Mouse (Mus musculus): ENCODE measurements around the gene Arglu1. TPM values are rescaled to one million over a fixed set of nuclear protein-coding genes. Genes with fewer than 3 reads are reported as not detected.
A peak's percentile ranks its signal among the peaks of the same experiment; 100 is the strongest.

Arglu1 gene
- polyA plus RNA-seq, 1 experiment = 10.5 TPM

GRCm38 (mm10) chr8:8660307-8661098 lies 29.8 kb downstream of the Arglu1 start:
- TF ChIP-seq TAL1 (IDR thresholded peaks at IDR 0.05; ENCODE audit: low read length) (no peak), GATA1 (IDR thresholded peaks at IDR 0.05; ENCODE audit: low read length) (no peak)
- H3K4me3 ChIP-seq (replicated peaks) = peak overlapping the region; percentile 66
- peaks cover 4% of the 10 kb centered on the region; the same call in 1 of the 2 replicates for H3K9me3 ChIP-seq (ENCODE audit: control insufficient read depth, low read length)
- H3K4me1 ChIP-seq (ENCODE audit: control insufficient read depth) = peaks cover 18% of the 10 kb centered on the region
- H3K36me3 ChIP-seq (ENCODE audit: control insufficient read depth) = peaks cover 21% of the 10 kb centered on the region
- peaks cover 54% of the 10 kb centered on the region for H3K27me3 ChIP-seq (ENCODE audit: control insufficient read depth)

- H3K4me3 ChIP-seq (replicated peaks) = peak overlapping the region; percentile 66
- TF ChIP-seq TAL1 (IDR thresholded peaks at IDR 0.05; ENCODE audit: low read length) (no peak), GATA1 (IDR thresholded peaks at IDR 0.05; ENCODE audit: low read length) (no peak)
- H3K4me1 ChIP-seq (ENCODE audit: control insufficient read depth) = peaks cover 18% of the 10 kb centered on the region
- peaks cover 54% of the 10 kb centered on the region for H3K27me3 ChIP-seq (ENCODE audit: control insufficient read depth)
- peaks cover 15% of the 10 kb centered on the region for H3K36me3 ChIP-seq (ENCODE audit: control insufficient read depth)
- peaks cover 4% of the 10 kb centered on the region; the same call in 1 of the 2 replicates for H3K9me3 ChIP-seq (ENCODE audit: control insufficient read depth, low read length)
These were observed 30.6 kb downstream of the Arglu1 start for GRCm38 (mm10) chr8:8659503-8660306.

GRCm38 (mm10) chr8:8658426-8659224 lies 31.7 kb downstream of the Arglu1 start:
- no peak overlapping the region for H3K4me3 ChIP-seq (replicated peaks)
- H3K4me1 ChIP-seq (ENCODE audit: control insufficient read depth) = peaks cover 18% of the 10 kb centered on the region
- peaks cover 4% of the 10 kb centered on the region; the same call in 1 of the 2 replicates for H3K9me3 ChIP-seq (ENCODE audit: control insufficient read depth, low read length)
- H3K27me3 ChIP-seq (ENCODE audit: control insufficient read depth) = peaks cover 57% of the 10 kb centered on the region
- no peak for TF ChIP-seq TAL1 (IDR thresholded peaks at IDR 0.05; ENCODE audit: low read length)
- TF ChIP-seq GATA1 (IDR thresholded peaks at IDR 0.05; ENCODE audit: low read length) = no peak
- H3K36me3 ChIP-seq (ENCODE audit: control insufficient read depth) = peaks cover 6% of the 10 kb centered on the region

GRCm38 (mm10) chr8:8657692-8658355 lies 32.5 kb downstream of the Arglu1 start:
- H3K4me3 ChIP-seq (replicated peaks) = no peak overlapping the region
- peaks cover 4% of the 10 kb centered on the region; the same call in 1 of the 2 replicates for H3K9me3 ChIP-seq (ENCODE audit: control insufficient read depth, low read length)
- TF ChIP-seq GATA1 (IDR thresholded peaks at IDR 0.05; ENCODE audit: low read length) (no peak), TAL1 (IDR thresholded peaks at IDR 0.05; ENCODE audit: low read length) (no peak)
- H3K27me3 ChIP-seq (ENCODE audit: control insufficient read depth) = peaks cover 57% of the 10 kb centered on the region
- no peaks in the 10 kb centered on the region for H3K36me3 ChIP-seq (ENCODE audit: control insufficient read depth)
- peaks cover 18% of the 10 kb centered on the region for H3K4me1 ChIP-seq (ENCODE audit: control insufficient read depth)

- Histone ChIP-seq H3K4me1 (ENCODE audit: control insufficient read depth) (peaks cover 16% of the 10 kb centered on the region), H3K27me3 (ENCODE audit: control insufficient read depth) (peaks cover 56% of the 10 kb centered on the region), H3K9me3 (ENCODE audit: control insufficient read depth, low read length) (peaks cover 4% of the 10 kb centered on the region; the same call in 1 of the 2 replicates), H3K4me3 (replicated peaks) (no peak overlapping the region), H3K36me3 (ENCODE audit: control insufficient read depth) (no peaks in the 10 kb centered on the region)
- TF ChIP-seq TAL1 (IDR thresholded peaks at IDR 0.05; ENCODE audit: low read length) = no peak
- TF ChIP-seq GATA1 (IDR thresholded peaks at IDR 0.05; ENCODE audit: low read length) = no peak
These were observed 33.5 kb downstream of the Arglu1 start for GRCm38 (mm10) chr8:8656578-8657441.

- Histone ChIP-seq H3K4me3 (replicated peaks) (no peak overlapping the region), H3K4me1 (ENCODE audit: control insufficient read depth) (peaks cover 4% of the 10 kb centered on the region), H3K9me3 (ENCODE audit: control insufficient read depth, low read length) (peaks cover 4% of the 10 kb centered on the region; the same call in 1 of the 2 replicates), H3K36me3 (ENCODE audit: control insufficient read depth) (no peaks in the 10 kb centered on the region), H3K27me3 (ENCODE audit: control insufficient read depth) (peaks cover 44% of the 10 kb centered on the region)
- no peak for TF ChIP-seq GATA1 (IDR thresholded peaks at IDR 0.05; ENCODE audit: low read length)
These were observed 34.7 kb downstream of the Arglu1 start for GRCm38 (mm10) chr8:8655346-8656340.
